Mouse (Mus musculus): ENCODE measurements at regions not wholly inside any gene's neighbourhood (a gene's known extent, or its start where the extent isn't known, plus 50 kb on each side); places are given as distances from the start of the nearest gene placed in this dataset.

DNA sequence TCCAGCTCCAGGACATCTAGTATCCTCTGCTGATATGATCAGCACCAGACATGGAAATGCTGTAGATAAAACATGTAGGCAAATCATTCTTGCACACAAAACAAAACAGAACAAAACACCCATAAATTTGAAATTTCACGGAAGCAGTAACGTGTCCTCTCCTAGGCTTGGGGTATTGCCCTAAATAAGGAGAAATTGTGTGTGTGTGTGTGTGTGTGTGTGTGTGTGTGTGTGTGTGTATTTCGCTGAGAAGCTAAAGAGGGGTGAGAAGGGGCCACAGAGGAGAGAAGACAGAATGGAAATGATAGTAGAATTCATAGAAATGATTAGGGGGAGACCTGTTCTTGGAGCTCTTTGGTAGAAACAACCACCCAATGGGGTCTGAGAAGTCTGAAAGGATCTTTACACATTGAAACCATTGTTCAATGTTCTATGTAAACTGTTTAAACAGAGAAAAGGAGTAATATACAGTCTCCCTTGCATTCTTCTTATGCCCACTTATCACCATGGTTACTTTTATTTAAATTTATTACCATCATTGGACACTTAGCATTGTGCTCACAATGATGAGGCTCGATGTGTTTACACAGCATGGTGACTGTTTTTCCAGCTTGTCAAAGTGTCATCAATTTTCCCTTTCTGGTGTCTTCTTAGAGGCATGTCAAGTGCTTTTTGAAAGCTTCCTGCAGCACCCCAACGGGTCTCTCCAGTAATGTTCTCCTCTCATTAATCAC is 317.3 kb upstream of the 4933412E24Rik start:
- WGBS: 64% methylated on average over 5 of the region's 5 CpGs
- Histone ChIP-seq H3K27ac (ENCODE audit: low read length) (no peak overlapping the region), H3K4me3 (replicated peaks; ENCODE audit: low read length) (no peak overlapping the region), H3K27me3 (replicated peaks; ENCODE audit: control insufficient read depth, insufficient read depth, low read length) (no peaks in the 10 kb centered on the region), H3K36me3 (ENCODE audit: control insufficient read depth, insufficient read depth) (no peaks in the 10 kb centered on the region), H3K9me3 (ENCODE audit: control insufficient read depth, low read length) (no peaks in the 10 kb centered on the region), H3K4me1 (replicated peaks; ENCODE audit: control insufficient read depth, insufficient read depth, low read length) (no peaks in the 10 kb centered on the region), H3K9ac (replicated peaks; ENCODE audit: low read depth, low read length) (no peak overlapping the region), H3K4me2 (ENCODE audit: low read length) (no peak overlapping the region)
- no peak for ATAC-seq

DNA sequence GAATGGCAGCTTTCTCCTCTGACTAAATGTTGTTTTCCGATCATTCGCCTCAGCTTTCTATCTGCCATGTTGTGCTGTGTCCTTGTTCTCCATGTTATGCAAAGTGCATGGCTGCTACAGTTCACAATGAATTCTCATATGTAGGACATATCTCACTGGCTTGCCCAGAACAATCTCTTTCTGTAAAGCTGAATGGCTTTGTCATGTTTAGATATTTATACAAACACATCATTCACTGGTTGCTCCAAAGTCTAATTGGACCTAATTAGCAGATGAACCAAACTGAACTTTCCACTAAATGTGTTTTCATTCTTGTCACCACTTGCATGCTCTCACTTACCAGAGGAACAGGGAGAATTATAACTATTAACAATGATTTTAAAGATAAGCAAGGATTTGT is 301.2 kb upstream of the 4933412E24Rik start:
- H3K27me3 ChIP-seq (replicated peaks; ENCODE audit: control insufficient read depth, insufficient read depth, low read length): no peaks in the 10 kb centered on the region
- H3K4me1 ChIP-seq (replicated peaks; ENCODE audit: control insufficient read depth, insufficient read depth, low read length): no peaks in the 10 kb centered on the region
- WGBS: 52% methylated on average over 2 of the region's 2 CpGs
- no peaks in the 10 kb centered on the region for H3K9me3 ChIP-seq (ENCODE audit: control insufficient read depth, low read length)
- H3K9ac ChIP-seq (replicated peaks; ENCODE audit: low read depth, low read length): no peak overlapping the region
- no peak for ATAC-seq
- H3K27ac ChIP-seq (ENCODE audit: low read length): no peak overlapping the region
- no peak overlapping the region for H3K4me3 ChIP-seq (replicated peaks; ENCODE audit: low read length)
- H3K36me3 ChIP-seq (ENCODE audit: control insufficient read depth, insufficient read depth): no peaks in the 10 kb centered on the region
- no peak overlapping the region for H3K4me2 ChIP-seq (ENCODE audit: low read length)

DNA sequence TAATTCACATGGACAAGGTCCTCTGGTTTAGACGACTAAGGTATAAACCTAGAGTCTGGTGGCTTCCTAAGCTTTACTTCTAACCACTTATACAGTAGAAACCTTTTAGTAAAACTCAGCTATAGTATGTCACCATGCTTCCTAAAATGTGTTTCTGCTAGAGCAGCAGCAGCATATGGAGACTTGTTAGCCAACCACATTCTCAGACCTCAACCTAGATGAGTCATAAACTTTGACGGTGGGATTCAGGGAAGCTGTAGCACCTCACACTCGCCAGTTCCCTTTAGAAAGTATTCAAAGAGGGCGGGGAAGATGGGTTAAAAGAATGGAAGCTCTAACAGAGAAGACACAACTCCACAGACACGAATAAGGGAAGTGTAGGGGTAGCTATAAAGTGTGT is 298.8 kb upstream of the 4933412E24Rik start:
- Histone ChIP-seq H3K4me3 (replicated peaks; ENCODE audit: low read length) (no peak overlapping the region), H3K9me3 (ENCODE audit: control insufficient read depth, low read length) (no peaks in the 10 kb centered on the region), H3K27ac (ENCODE audit: low read length) (no peak overlapping the region), H3K36me3 (ENCODE audit: control insufficient read depth, insufficient read depth) (no peaks in the 10 kb centered on the region), H3K27me3 (replicated peaks; ENCODE audit: control insufficient read depth, insufficient read depth, low read length) (no peaks in the 10 kb centered on the region), H3K4me1 (replicated peaks; ENCODE audit: control insufficient read depth, insufficient read depth, low read length) (peaks cover 5% of the 10 kb centered on the region), H3K4me2 (ENCODE audit: low read length) (no peak overlapping the region), H3K9ac (replicated peaks; ENCODE audit: low read depth, low read length) (no peak overlapping the region)
- WGBS: 82% methylated on average over 5 of the region's 5 CpGs
- no peak for ATAC-seq

DNA sequence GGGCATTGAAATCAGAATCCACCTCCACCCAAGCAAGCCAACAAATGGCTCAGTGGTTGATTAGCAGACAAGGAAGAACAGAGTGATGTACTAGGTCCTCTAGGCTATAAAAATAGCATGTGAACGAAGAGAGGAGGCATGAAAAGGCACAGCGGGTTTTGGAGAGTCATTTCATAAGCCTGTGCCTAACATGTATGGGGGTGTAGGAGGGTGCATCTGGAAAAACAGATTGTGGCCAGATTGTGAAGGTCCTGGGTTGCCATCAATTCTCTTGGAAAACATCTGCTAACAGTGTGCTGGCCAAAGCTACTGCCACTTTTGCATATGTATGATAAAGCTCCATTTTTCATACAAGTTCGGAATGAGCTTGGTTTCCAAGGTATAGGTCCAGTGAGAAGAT is 293.5 kb upstream of the 4933412E24Rik start:
- H3K9me3 ChIP-seq (ENCODE audit: control insufficient read depth, low read length): no peaks in the 10 kb centered on the region
- peaks cover 16% of the 10 kb centered on the region for H3K4me1 ChIP-seq (replicated peaks; ENCODE audit: control insufficient read depth, insufficient read depth, low read length)
- peak; percentile 78 for ATAC-seq
- WGBS: 55% methylated on average over 3 of the region's 3 CpGs
- H3K27ac ChIP-seq (ENCODE audit: low read length): no peak overlapping the region
- H3K36me3 ChIP-seq (ENCODE audit: control insufficient read depth, insufficient read depth): no peaks in the 10 kb centered on the region
- no peak overlapping the region for H3K4me3 ChIP-seq (replicated peaks; ENCODE audit: low read length)
- H3K4me2 ChIP-seq (ENCODE audit: low read length): no peak overlapping the region
- H3K27me3 ChIP-seq (replicated peaks; ENCODE audit: control insufficient read depth, insufficient read depth, low read length): no peaks in the 10 kb centered on the region
- H3K9ac ChIP-seq (replicated peaks; ENCODE audit: low read depth, low read length): no peak overlapping the region

DNA sequence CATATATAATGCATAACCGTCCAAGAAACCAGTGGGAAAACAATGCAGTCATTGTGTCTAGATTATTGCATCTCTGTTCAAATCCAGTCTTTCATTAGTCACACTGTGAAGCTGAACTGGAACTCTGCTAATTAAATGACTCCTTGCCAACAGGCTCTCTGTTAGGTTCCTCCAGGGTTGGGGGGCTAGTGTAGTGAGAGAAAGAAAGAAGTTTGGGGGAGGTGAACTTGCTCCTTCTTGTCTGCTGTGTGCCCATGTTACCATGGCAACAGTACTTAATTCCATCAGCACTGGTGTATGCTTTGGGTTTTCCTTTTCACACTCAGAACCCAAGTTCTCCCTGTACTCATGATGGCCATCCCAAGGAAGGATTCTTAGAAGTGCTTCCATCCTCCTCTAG is 292.6 kb upstream of the 4933412E24Rik start:
- Histone ChIP-seq H3K27me3 (replicated peaks; ENCODE audit: control insufficient read depth, insufficient read depth, low read length) (no peaks in the 10 kb centered on the region), H3K4me2 (ENCODE audit: low read length) (no peak overlapping the region), H3K4me3 (replicated peaks; ENCODE audit: low read length) (no peak overlapping the region), H3K36me3 (ENCODE audit: control insufficient read depth, insufficient read depth) (no peaks in the 10 kb centered on the region), H3K27ac (ENCODE audit: low read length) (no peak overlapping the region), H3K9me3 (ENCODE audit: control insufficient read depth, low read length) (no peaks in the 10 kb centered on the region), H3K9ac (replicated peaks; ENCODE audit: low read depth, low read length) (no peak overlapping the region), H3K4me1 (replicated peaks; ENCODE audit: control insufficient read depth, insufficient read depth, low read length) (peaks cover 16% of the 10 kb centered on the region)
- peak; percentile 64 for ATAC-seq
- WGBS: 13% methylated on average over 1 of the region's 1 CpGs

DNA sequence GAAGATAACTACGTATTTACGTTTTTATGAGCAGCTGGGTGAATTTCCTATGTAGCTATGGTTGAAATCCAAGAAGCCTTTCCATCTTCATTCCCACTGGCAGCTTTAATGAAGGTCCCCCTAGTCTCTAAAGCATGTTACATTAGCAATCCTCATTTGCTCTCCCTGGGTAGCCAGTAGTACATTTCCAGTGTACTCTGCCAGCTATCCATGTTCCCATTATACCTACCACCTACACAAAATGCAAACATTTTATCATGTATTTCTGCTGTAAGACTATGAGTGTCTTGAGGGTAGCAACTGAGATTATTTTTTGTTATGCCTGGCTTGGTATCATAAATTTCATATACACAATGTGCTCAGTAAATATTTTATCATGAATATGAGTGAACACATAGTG is 291.7 kb upstream of the 4933412E24Rik start:
- Histone ChIP-seq H3K9ac (replicated peaks; ENCODE audit: low read depth, low read length) (no peak overlapping the region), H3K4me2 (ENCODE audit: low read length) (no peak overlapping the region), H3K4me1 (replicated peaks; ENCODE audit: control insufficient read depth, insufficient read depth, low read length) (peaks cover 16% of the 10 kb centered on the region), H3K36me3 (ENCODE audit: control insufficient read depth, insufficient read depth) (no peaks in the 10 kb centered on the region), H3K27ac (ENCODE audit: low read length) (no peak overlapping the region), H3K27me3 (replicated peaks; ENCODE audit: control insufficient read depth, insufficient read depth, low read length) (no peaks in the 10 kb centered on the region), H3K4me3 (replicated peaks; ENCODE audit: low read length) (no peak overlapping the region), H3K9me3 (ENCODE audit: control insufficient read depth, low read length) (no peaks in the 10 kb centered on the region)
- no peak for ATAC-seq
- 92% methylated on average over 2 of the region's 2 CpGs for WGBS

DNA sequence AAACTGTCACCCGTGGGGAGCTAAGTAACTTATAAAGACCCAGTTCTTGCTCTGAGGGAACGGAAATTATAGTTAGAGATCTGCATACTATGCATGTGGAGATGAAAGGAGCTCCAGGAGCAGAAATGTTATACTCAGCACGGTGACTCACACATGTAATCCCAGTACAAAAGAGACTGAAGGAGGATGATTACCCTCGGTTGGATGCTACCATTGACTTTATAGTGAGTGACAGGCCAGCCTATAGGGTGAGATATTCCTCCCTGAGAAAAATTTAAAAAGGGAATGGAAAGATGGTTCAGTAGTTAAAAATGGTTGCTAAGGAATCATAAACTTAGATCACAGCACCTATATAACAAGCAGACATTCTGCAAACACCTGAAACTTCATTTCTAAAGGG is 287.1 kb upstream of the 4933412E24Rik start:
- no peaks in the 10 kb centered on the region for H3K9me3 ChIP-seq (ENCODE audit: control insufficient read depth, low read length)
- H3K9ac ChIP-seq (replicated peaks; ENCODE audit: low read depth, low read length): no peak overlapping the region
- no peaks in the 10 kb centered on the region for H3K36me3 ChIP-seq (ENCODE audit: control insufficient read depth, insufficient read depth)
- no peak overlapping the region for H3K4me2 ChIP-seq (ENCODE audit: low read length)
- no peaks in the 10 kb centered on the region for H3K4me1 ChIP-seq (replicated peaks; ENCODE audit: control insufficient read depth, insufficient read depth, low read length)
- H3K27me3 ChIP-seq (replicated peaks; ENCODE audit: control insufficient read depth, insufficient read depth, low read length): no peaks in the 10 kb centered on the region
- no peak overlapping the region for H3K4me3 ChIP-seq (replicated peaks; ENCODE audit: low read length)
- ATAC-seq: no peak
- H3K27ac ChIP-seq (ENCODE audit: low read length): no peak overlapping the region
- WGBS: 27% methylated on average over 4 of the region's 4 CpGs

DNA sequence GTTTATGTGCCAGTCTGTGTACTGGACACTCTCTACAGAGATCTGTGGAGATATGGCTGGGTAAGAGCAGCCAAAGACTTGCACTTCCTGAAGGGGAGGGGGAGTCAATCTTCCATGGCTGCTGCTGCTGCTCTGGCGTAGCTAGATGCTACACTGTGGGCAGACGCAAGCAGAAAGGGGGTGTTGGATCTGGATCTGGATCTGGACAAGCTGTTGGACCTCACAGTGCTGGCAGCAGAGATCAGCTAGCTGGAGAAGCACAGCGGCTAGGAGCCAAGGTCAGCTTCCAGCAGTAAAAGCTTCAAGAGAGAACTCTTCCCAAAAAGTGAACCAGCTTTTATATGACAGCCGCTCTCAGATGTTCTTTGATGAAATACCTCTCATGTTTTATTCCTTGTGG is 285.5 kb upstream of the 4933412E24Rik start:
- WGBS: 88% methylated on average over 4 of the region's 4 CpGs
- ATAC-seq: no peak
- Histone ChIP-seq H3K4me3 (replicated peaks; ENCODE audit: low read length) (no peak overlapping the region), H3K27me3 (replicated peaks; ENCODE audit: control insufficient read depth, insufficient read depth, low read length) (no peaks in the 10 kb centered on the region), H3K9ac (replicated peaks; ENCODE audit: low read depth, low read length) (no peak overlapping the region), H3K4me1 (replicated peaks; ENCODE audit: control insufficient read depth, insufficient read depth, low read length) (no peaks in the 10 kb centered on the region), H3K27ac (ENCODE audit: low read length) (no peak overlapping the region), H3K4me2 (ENCODE audit: low read length) (no peak overlapping the region), H3K9me3 (ENCODE audit: control insufficient read depth, low read length) (no peaks in the 10 kb centered on the region), H3K36me3 (ENCODE audit: control insufficient read depth, insufficient read depth) (no peaks in the 10 kb centered on the region)

DNA sequence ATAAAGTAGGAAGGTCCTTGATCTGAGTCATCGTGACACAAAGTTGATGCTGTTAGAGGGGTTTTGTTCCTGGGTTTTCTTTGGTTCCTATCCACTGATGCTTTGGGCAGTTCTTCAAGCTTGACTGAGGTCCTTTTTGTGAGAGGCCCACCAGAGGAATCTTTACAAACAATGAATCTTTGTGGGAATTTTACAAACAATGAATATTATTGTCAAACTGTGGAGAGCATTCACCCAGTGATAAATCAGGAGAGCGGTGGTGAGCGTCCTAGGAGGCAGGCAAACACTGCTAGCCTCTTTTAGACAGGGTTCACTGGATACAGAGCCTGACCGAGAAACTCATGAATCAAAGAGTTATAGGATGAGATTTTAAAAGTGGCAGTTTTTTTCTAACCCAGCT is 268.9 kb upstream of the 4933412E24Rik start:
- Histone ChIP-seq H3K9me3 (ENCODE audit: control insufficient read depth, low read length) (no peaks in the 10 kb centered on the region), H3K27ac (ENCODE audit: low read length) (no peak overlapping the region), H3K4me2 (ENCODE audit: low read length) (no peak overlapping the region), H3K9ac (replicated peaks; ENCODE audit: low read depth, low read length) (no peak overlapping the region), H3K4me1 (replicated peaks; ENCODE audit: control insufficient read depth, insufficient read depth, low read length) (no peaks in the 10 kb centered on the region), H3K4me3 (replicated peaks; ENCODE audit: low read length) (no peak overlapping the region), H3K27me3 (replicated peaks; ENCODE audit: control insufficient read depth, insufficient read depth, low read length) (no peaks in the 10 kb centered on the region), H3K36me3 (ENCODE audit: control insufficient read depth, insufficient read depth) (no peaks in the 10 kb centered on the region)
- ATAC-seq: no peak
- WGBS: 42% methylated on average over 4 of the region's 4 CpGs

DNA sequence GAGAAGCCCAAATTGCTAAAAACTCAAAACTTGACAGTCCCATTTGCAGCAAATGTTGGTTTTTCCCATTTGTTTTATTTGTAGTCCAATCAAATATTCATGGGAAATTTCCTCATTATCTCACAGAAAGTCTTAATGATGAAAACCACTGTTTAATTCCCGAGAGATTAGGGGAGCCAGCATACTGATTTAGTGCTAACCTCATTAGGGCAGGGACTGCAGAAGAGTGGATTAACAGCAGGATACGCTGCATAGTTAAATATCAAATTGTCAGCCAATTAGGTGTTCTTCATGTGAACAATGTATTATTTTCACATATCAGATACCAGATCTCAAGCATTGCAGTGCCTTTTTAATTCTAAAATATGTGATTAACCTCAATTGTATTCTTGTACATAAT is 264.0 kb upstream of the 4933412E24Rik start:
- Histone ChIP-seq H3K27ac (ENCODE audit: low read length) (no peak overlapping the region), H3K4me1 (replicated peaks; ENCODE audit: control insufficient read depth, insufficient read depth, low read length) (no peaks in the 10 kb centered on the region), H3K9me3 (ENCODE audit: control insufficient read depth, low read length) (no peaks in the 10 kb centered on the region), H3K4me3 (replicated peaks; ENCODE audit: low read length) (no peak overlapping the region), H3K27me3 (replicated peaks; ENCODE audit: control insufficient read depth, insufficient read depth, low read length) (no peaks in the 10 kb centered on the region), H3K36me3 (ENCODE audit: control insufficient read depth, insufficient read depth) (no peaks in the 10 kb centered on the region), H3K4me2 (ENCODE audit: low read length) (no peak overlapping the region), H3K9ac (replicated peaks; ENCODE audit: low read depth, low read length) (no peak overlapping the region)
- WGBS: 11% methylated on average over 2 of the region's 2 CpGs
- ATAC-seq: no peak

Data from forebrain, embryonic 16.5 days (tissue).